Mouse (Mus musculus) layer of hippocampus, adult 18-20 months (tissue): ENCODE results near the gene Stxbp4. TPM values are rescaled to one million over a fixed set of nuclear protein-coding genes. Genes with fewer than 3 reads are reported as not detected.
A peak's percentile ranks its signal among the peaks of the same experiment; 100 is the strongest.

Experiments used
- DNase-seq, 2 experiments: peaks; one replicate each; pipeline ENCODE4 v3.0.0; 2022; ENCODE audit warnings: low spot score in 2 of 2
- long read RNA-seq: library from polyadenylated mRNA; stranded (forward); transcript quantifications from one replicate; pipeline ENCODE4 v2.0.0, GENCODE M21; 2021
- total RNA-seq, 2 experiments: library from RNA; stranded (reverse); gene quantifications; 2 replicates each; pipeline ENCODE4 v1.2.3; 2021

The Stxbp4 gene
- 10 to 100 TPM; 12.7 to 13.4 TPM for total RNA-seq
- long read RNA-seq, full-length matches to known transcripts, result 1 of 5 reads
- long read RNA-seq, partial matches to known transcripts, result 3 of 5 reads
- long read RNA-seq, other reads (novel, unspliced or antisense), result 1 of 5 reads

DNA sequence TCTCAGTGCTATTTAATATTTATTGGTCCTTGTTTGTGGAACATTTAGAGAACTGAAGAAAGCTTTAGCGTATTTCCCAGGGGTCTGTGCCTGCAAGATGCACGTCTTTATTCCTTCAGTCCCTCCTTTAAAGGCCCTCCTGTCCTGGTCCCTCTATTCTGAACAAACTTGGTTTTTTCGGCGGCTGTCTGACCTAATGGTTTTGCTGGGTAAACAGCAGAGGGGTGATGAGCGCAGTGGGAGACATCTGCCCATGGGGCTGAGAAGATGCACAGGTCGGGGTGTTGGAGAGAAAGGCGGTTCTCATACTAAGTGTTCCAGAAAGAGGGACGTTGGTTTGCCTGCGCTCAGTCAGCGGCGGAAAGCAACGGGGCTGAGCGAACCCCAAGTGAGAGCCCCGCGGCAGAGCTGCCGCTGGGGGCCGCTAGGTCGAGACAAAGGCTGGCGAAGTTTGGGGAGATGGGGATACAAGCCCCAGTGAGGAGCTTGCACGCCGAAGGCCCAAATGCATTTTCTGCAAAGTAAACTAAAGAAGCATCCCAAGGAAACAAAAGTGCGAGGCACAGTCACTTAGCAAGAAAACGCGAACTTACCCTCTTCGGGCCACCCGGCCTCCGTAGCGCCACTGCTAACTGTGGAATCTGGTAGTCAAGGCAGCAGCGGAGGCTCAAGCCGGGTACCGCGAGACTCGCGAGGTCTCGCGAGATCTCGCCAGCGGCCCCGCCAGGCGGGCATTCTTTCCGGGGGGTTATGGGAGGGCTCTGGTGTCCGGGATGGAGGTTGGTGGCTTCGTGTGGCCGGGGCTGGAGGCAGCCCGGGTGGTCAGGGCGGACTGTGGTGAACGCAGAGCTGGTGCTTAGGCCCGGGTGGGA, at the start of gene Stxbp4, which contains the start of gene Cox11:
Gene Stxbp4, minus strand, starts transcription at position 645 of the 872 bp plus-strand sequence.
Gene Cox11, plus strand, starts transcription at position 734 of the 872 bp plus-strand sequence.
- peak; percentile 94 to 96 for DNase-seq

DNA sequence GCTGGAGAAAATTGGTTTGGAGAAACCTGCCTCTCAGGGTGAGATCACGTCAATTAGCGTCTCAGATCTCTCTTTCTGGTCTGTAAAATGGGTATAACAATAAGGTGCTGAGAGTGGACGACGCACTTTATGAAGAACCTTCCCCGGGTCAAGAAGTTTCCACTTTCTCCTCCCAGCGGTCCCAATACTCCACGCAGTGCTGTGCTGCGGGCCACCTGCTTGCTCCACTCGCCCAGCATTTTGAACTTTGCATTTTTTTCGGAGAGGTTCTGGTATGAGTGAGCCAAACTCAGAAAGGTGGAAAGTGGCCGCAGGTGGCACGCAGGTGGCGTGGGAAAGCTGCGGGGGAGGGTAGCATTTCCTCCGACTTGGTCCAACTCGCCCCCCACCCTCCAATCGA, 49.2 kb upstream of the Stxbp4 start:
- DNase-seq, result no peak

- no peak for DNase-seq
Measured at GRCm38 (mm10) chr11:90686287-90687025, 48.6 kb upstream of the Stxbp4 start.

GRCm38 (mm10) chr11:90685196-90685595, 47.3 kb upstream of the Stxbp4 start:
- DNase-seq, result no peak

DNA sequence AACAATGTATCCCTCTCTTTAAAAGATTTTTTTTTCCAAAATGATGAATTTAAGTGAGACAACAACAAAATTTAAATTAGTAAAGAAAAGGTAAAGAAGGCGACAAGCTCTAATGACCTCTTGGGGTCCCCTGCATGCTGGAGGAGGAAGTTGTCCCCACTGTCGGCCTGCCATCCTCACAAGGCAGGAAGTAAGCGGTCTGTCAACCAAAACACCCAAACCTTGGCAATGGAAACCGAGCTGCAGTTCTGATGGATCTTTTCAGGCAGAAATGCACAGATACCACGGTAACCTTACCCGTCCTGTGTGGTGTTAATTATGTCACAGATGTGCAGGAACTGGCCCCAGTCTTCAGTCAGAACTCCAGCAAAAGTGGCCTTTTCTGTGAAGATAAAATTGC, 46.9 kb upstream of the Stxbp4 start:
- no peak for DNase-seq

- no peak for DNase-seq
Measured at GRCm38 (mm10) chr11:90681171-90681570, 43.3 kb upstream of the Stxbp4 start.

DNA sequence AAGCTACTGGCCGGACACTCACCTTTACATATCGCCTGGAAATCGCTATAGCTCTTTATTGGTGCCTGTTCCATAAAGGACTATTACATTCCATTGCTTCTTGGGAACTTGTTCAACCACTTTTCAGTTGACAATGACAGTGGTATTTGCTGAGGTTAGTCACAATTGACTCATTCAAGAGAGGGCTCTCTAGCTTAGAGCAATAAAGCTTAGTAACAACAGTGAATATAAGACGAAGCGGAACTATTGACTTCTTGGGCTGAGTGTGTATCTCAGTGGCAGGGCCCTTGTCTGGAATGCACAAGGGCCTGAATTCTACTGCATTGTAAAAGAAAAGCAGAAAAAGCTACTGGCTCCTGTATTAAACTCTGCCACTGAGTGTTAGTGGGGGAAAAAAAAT, 40.7 kb upstream of the Stxbp4 start:
- no peak for DNase-seq

GRCm38 (mm10) chr11:90677771-90678288, 39.9 kb upstream of the Stxbp4 start:
- DNase-seq, result peak in 1 of 2 experiments; percentile 16

DNA sequence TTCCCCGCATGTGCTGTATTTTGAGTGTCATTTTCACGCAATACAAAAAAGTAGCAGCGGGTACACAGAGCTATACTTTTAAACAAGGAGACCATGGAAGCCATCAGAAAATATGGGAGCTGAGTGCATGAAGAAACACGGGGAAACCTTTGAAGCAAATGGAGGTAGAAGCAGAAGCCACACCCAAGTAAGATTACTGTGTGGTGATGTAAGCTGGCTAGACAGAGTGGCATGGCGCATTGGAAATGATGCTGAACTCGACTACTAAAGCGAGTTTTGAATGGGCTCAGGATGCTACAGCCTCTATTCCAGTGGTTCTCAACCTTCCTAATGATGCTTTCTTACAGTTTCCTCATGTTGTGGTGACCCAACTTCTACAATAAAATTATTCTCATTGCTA, 39.1 kb upstream of the Stxbp4 start:
- no peak for DNase-seq

DNA sequence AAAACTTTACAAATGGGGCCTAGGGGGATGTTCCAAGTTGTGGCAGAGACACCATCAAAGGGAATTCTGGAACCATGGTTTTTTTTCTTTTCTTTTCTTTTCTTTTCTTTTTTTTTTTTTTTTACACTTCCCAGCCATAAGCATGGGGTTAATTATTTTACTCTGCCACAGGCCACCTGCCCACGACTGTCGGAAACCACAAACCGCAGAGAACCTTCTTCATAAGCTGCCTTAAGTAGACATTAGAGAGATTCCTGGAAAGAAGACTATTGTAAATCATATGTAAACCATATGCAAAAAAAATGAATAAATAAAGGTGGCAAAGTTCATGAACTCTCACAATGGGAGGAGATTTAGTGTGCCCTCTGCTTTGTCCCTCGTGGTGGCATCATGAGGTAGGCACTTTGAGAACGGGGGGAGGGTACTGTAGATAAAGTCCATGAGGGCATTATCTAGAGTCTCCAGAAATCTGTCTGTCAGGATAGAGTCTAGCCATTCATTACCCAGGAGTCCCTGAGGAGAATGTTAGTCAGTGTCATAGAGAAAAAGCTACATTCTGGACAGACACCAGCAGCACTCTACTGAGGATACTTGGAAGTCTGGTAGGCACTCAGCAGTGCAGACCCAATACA, 37.7 kb upstream of the Stxbp4 start:
- no peak for DNase-seq

DNA sequence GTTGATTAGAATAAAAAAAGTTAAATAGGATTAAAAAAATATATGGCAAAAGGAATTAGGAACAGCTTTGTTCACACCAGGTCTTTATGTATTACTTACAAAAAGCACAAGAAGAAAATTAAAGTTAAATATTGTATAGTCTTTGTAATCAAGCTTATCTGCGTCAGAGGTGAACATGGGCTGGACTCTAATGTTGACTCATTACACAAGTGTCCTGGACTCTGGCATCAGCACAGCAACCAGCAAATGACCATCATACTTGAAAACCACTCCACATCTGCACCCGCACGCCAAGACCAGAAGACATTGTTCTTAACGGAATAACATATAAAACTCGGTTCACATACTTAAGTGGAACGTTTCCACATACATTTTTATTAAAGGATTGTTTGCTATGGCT, 29.4 kb upstream of the Stxbp4 start:
- no peak for DNase-seq

DNA sequence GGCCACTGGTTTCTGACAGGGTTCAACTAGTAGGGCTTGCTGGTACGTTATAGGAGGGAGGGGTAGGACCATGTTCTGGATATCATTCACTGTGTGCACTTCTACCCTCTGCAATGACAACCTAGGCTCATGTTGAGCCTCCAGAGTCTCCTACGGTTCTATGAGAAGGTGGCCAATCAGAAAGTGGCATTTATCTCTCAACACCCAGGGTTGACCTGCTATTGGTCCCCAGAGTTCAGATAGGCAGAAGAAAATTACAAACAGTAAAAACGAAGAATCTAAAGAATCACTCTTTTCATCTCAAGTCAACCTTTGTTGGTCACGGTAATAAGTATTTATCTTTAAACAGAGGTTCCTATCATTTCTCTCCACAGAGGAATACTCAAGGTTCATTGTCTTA, 29.0 kb upstream of the Stxbp4 start:
- DNase-seq, result no peak

DNA sequence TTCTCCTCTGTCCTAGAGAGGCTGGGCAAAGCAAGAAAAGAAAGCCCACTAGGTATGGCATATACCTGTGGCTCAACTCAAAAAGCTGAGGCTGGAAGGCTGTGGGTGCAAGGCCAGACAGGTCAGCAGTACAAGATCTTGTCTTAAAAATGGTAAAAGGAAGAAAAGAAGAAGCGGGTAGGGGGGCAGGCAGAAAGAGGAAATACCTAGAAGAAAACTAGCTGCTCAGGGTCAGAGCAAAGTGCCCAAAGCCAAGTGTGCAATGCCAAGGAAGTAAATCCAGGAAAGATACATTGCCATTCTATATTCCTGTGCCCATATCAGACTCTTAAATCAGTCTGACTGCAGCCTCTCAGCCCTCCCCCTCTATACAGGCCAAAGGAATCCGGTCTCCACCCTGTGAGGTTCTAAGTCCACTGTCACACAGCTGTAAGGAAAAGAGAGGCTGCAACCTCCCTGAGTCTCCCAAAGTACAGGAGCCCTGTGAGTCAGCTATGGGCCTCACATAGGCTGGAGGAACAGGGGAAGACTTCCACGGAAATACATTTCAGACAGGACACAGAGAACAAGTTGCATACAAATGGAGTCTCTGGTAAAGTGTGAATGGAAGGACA, 28.4 kb upstream of the Stxbp4 start:
- no peak for DNase-seq

- DNase-seq, result peak in 1 of 2 experiments; percentile 18
Measured at GRCm38 (mm10) chr11:90665161-90665560, 27.3 kb upstream of the Stxbp4 start.

- DNase-seq, result no peak
Measured at GRCm38 (mm10) chr11:90664345-90664986, 26.6 kb upstream of the Stxbp4 start.

DNA sequence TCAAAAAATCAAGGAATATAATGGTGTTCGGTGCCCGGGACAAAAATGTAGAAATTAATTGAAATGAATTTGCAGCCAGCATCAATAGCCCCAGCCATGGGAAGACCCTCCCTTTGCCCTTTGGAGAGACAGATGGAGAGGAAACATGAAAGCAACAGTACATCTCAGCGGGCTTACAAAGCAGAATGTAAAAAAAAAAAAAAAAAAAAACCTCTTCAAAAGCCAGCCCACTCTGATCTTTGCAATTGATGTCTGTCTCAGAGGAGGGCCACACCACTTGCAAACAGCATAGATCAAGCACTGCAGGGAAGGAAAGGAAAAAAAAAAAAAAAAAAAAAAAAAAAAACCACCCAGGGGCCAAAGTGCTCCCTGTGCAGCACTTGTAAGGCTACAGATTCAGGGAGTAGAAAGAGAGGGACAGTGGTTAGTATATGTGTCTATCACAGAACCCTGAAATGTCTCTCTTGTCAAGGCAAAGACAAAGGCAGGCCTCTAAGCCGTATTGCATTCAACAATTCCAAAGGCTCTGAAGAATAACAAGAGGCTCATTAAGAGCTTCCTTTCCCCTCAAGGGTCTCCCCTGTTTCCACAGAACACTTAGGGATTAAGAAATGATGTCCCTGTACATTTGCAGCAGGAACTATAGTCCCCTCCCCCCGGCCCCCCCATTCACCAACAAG, 25.9 kb upstream of the Stxbp4 start:
- DNase-seq, result no peak

GRCm38 (mm10) chr11:90663052-90663451, 25.2 kb upstream of the Stxbp4 start:
- no peak for DNase-seq

- no peak for DNase-seq
Measured at GRCm38 (mm10) chr11:90660662-90661061, 22.8 kb upstream of the Stxbp4 start.

- DNase-seq, result no peak
Measured at GRCm38 (mm10) chr11:90657527-90657926, 19.6 kb upstream of the Stxbp4 start.

GRCm38 (mm10) chr11:90652603-90653002, 14.7 kb upstream of the Stxbp4 start:
- DNase-seq, result no peak
